Mouse (Mus musculus) bone marrow, adult 2 months (tissue): ENCODE results near the gene Olfr433. TPM values are rescaled to one million over a fixed set of nuclear protein-coding genes. Genes with fewer than 3 reads are reported as not detected.
"Not testable (repeated sequence)": the region's sequence is repeated elsewhere in the genome, so short reads cannot be mapped to it uniquely, and the experiment has no call there.

Experiments used
- H3K27ac ChIP-seq: fragments of 200-500 bp; 2 replicates; pipeline ENCODE4 v1.5.1; 2012; ENCODE audit warnings: low read depth, mild to moderate bottlenecking, control low read depth, inconsistent platforms, low read length; ENCODE audit not compliant: control insufficient read depth, poor library complexity, insufficient read depth
- H3K4me1 ChIP-seq: fragments of 200-500 bp; 2 replicates; pipeline ENCODE4 v1.6.1; 2011; ENCODE audit warnings: low read length; ENCODE audit not compliant: control insufficient read depth, insufficient read depth
- H3K4me3 ChIP-seq: fragments of 200-500 bp; replicated peaks from 2 replicates; pipeline ENCODE3; 2011; ENCODE audit warnings: mild to moderate bottlenecking, low read depth, low read length, control low read depth; ENCODE audit not compliant: control insufficient read depth
- CTCF ChIP-seq: fragments of 200-500 bp; IDR thresholded peaks from 2 replicates; pipeline ENCODE4 v1.5.1; 2011; ENCODE audit warnings: low read length, control low read depth; ENCODE audit not compliant: control insufficient read depth, insufficient read depth
- POLR2A ChIP-seq: fragments of 200-500 bp; IDR thresholded peaks from 2 replicates; pipeline ENCODE4 v1.6.1; 2011; ENCODE audit warnings: low read depth, mild to moderate bottlenecking, control low read depth, low read length, borderline replicate concordance; ENCODE audit not compliant: control insufficient read depth
- WGBS: fragments of 180-500 bp; shearing (Covaris S2); methylation state at CpG from one replicate; pipeline ENCODE4 v1.1.7; 2018; 5-methylcytosine and 5-hydroxymethylcytosine counted together
- polyA plus RNA-seq: library from polyadenylated mRNA; stranded (reverse); fragments of >200 nt; gene quantifications from 2 replicates; pipeline ENCODE4 v1.2.4, GENCODE M21; 2011; ENCODE audit warnings: low replicate concordance; ENCODE audit not compliant: missing spikeins, insufficient read depth, insufficient read length

Gene Olfr433
- polyA plus RNA-seq: not detected in 2 replicates

GRCm38 (mm10) chr1:174040523-174041177, at the start of gene Olfr433:
Gene Olfr433, plus strand, starts transcription at chr1:174040705.
- Histone ChIP-seq H3K27ac (no peak within 1 kb of the TSS; the same call in 1 of the 2 replicates), H3K4me3 (no peak within 1 kb of the TSS), H3K4me1 (peaks cover 7% of the 10 kb centered on the region)
- TF ChIP-seq CTCF (no peak), POLR2A (no peak)
- 28% methylated on average over 7 of the region's 7 CpGs for WGBS

GRCm38 (mm10) chr1:173995003-173995402, 45.5 kb upstream of the Olfr433 start:
- WGBS: 82% methylated on average over 4 of the region's 4 CpGs
- H3K27ac ChIP-seq: no peak overlapping the region
- no peak for TF ChIP-seq POLR2A
- TF ChIP-seq CTCF: no peak

GRCm38 (mm10) chr1:174004352-174005109, 36.0 kb upstream of the Olfr433 start:
- WGBS: 1% methylated on average over 2 of the region's 3 CpGs
- H3K4me3 ChIP-seq, H3K4me1 ChIP-seq, H3K27ac ChIP-seq: not testable (repeated sequence)

More at GRCm38 (mm10) chr1:173995003-173995402, 45.5 kb upstream of the Olfr433 start:
- H3K4me1 ChIP-seq: no peaks in the 10 kb centered on the region
- no peak overlapping the region for H3K4me3 ChIP-seq

- not testable (repeated sequence) for H3K4me3 ChIP-seq, H3K4me1 ChIP-seq, H3K27ac ChIP-seq
Measured at GRCm38 (mm10) chr1:174007050-174007449, 33.5 kb upstream of the Olfr433 start.

GRCm38 (mm10) chr1:174031698-174032097, 8.8 kb upstream of the Olfr433 start, which contains the start of gene Ifi205:
Gene Ifi205, minus strand, starts transcription at chr1:174031810.
- Histone ChIP-seq H3K27ac (no peak within 1 kb of the TSS), H3K4me1 (no peaks in the 10 kb centered on the region), H3K4me3 (no peak within 1 kb of the TSS)
- 36% methylated on average over 1 of the region's 1 CpGs for WGBS
- TF ChIP-seq POLR2A: no peak
- no peak for TF ChIP-seq CTCF

GRCm38 (mm10) chr1:174035841-174036240, 4.7 kb upstream of the Olfr433 start:
- 51% methylated on average over 4 of the region's 4 CpGs for WGBS
- Histone ChIP-seq H3K27ac (no peak overlapping the region), H3K4me1 (no peaks in the 10 kb centered on the region), H3K4me3 (no peak overlapping the region)
- TF ChIP-seq CTCF: no peak
- no peak for TF ChIP-seq POLR2A

- H3K4me1 ChIP-seq: peaks cover 7% of the 10 kb centered on the region
- 53% methylated on average over 3 of the region's 3 CpGs for WGBS
- no peak overlapping the region for H3K27ac ChIP-seq
- TF ChIP-seq CTCF: no peak
- no peak for TF ChIP-seq POLR2A
- H3K4me3 ChIP-seq: no peak overlapping the region
Measured at GRCm38 (mm10) chr1:174038480-174038879, 2.0 kb upstream of the Olfr433 start.

- not testable (repeated sequence) for H3K4me1 ChIP-seq, H3K27ac ChIP-seq, H3K4me3 ChIP-seq
- WGBS: 73% methylated on average over 12 of the region's 12 CpGs
Measured at GRCm38 (mm10) chr1:174042091-174042884, 1.8 kb downstream of the Olfr433 start.
